Mouse (Mus musculus): Measurements from ENCODE around the gene Aak1. TPM values are rescaled to one million over a fixed set of nuclear protein-coding genes. Genes with fewer than 3 reads are reported as not detected.
"Not testable (repeated sequence)": the region's sequence is repeated elsewhere in the genome, so short reads cannot be mapped to it uniquely, and the experiment has no call there.

The Aak1 gene
- polyA plus RNA-seq, 1 experiment from 2014 or later: 13.7 TPM

- Histone ChIP-seq H3K9ac (ENCODE audit: low read length) (peak overlapping the region; percentile 85), H3K4me1 (ENCODE audit: control insufficient read depth, insufficient read depth, low read length) (peaks cover 14% of the 10 kb centered on the region), H3K9me3 (replicated peaks; ENCODE audit: control insufficient read depth, low read length) (peaks cover 3% of the 10 kb centered on the region; the same call in 1 of the 2 replicates), H3K27me3 (ENCODE audit: control insufficient read depth, insufficient read depth, low read length) (no peaks in the 10 kb centered on the region), H3K36me3 (ENCODE audit: control insufficient read depth, insufficient read depth, low read length) (no peaks in the 10 kb centered on the region), H3K4me2 (ENCODE audit: low read depth, low read length) (peak overlapping the region; percentile 80), H3K27ac (ENCODE audit: low read length) (peak overlapping the region; percentile 99), H3K4me3 (replicated peaks; ENCODE audit: low read length) (peak overlapping the region; percentile 99)
- no peak for ATAC-seq (ENCODE audit: insufficient read depth, low FRiP score)
- WGBS: under 1% methylated on average over 11 of the region's 11 CpGs
Observed at GRCm38 (mm10) chr6:87042004-87042336, 192.7 kb downstream of the Aak1 start.

- H3K36me3 ChIP-seq (ENCODE audit: control insufficient read depth, insufficient read depth, low read length): no peaks in the 10 kb centered on the region
- H3K4me1 ChIP-seq (ENCODE audit: control insufficient read depth, insufficient read depth, low read length): peaks cover 14% of the 10 kb centered on the region
- no peaks in the 10 kb centered on the region for H3K27me3 ChIP-seq (ENCODE audit: control insufficient read depth, insufficient read depth, low read length)
- peak within 1 kb of the TSS; percentile 80 for H3K4me2 ChIP-seq (ENCODE audit: low read depth, low read length)
- peak within 1 kb of the TSS; percentile 99 for H3K4me3 ChIP-seq (replicated peaks; ENCODE audit: low read length)
- under 1% methylated on average over 66 of the region's 68 CpGs for WGBS
- ATAC-seq (ENCODE audit: insufficient read depth, low FRiP score): peak; percentile 97
- H3K9me3 ChIP-seq (replicated peaks; ENCODE audit: control insufficient read depth, low read length): no peaks in the 10 kb centered on the region
- H3K9ac ChIP-seq (ENCODE audit: low read length): peak within 1 kb of the TSS; percentile 97
- peak within 1 kb of the TSS; percentile 99 for H3K27ac ChIP-seq (ENCODE audit: low read length)
Observed at GRCm38 (mm10) chr6:87042337-87043130, 193.2 kb downstream of the Aak1 start, which contains the start of gene Gfpt1. Gene Gfpt1 (plus strand): TSS chr6:87042846.

- peak; percentile 11; the same call in 1 of the 2 replicates for ATAC-seq (ENCODE audit: insufficient read depth, low FRiP score)
- Histone ChIP-seq H3K27me3 (ENCODE audit: control insufficient read depth, insufficient read depth, low read length) (no peaks in the 10 kb centered on the region), H3K4me1 (ENCODE audit: control insufficient read depth, insufficient read depth, low read length) (peaks cover 14% of the 10 kb centered on the region), H3K9me3 (replicated peaks; ENCODE audit: control insufficient read depth, low read length) (no peaks in the 10 kb centered on the region), H3K9ac (ENCODE audit: low read length) (peak overlapping the region; percentile 97), H3K4me2 (ENCODE audit: low read depth, low read length) (peak overlapping the region; percentile 80), H3K27ac (ENCODE audit: low read length) (peak overlapping the region; percentile 89), H3K4me3 (replicated peaks; ENCODE audit: low read length) (peak overlapping the region; percentile 99), H3K36me3 (ENCODE audit: control insufficient read depth, insufficient read depth, low read length) (no peaks in the 10 kb centered on the region)
- WGBS: 0% methylated on average over 9 of the region's 9 CpGs
Observed at GRCm38 (mm10) chr6:87043131-87043516, 193.8 kb downstream of the Aak1 start.

GRCm38 (mm10) chr6:87044895-87045294, 195.6 kb downstream of the Aak1 start:
- H3K9me3 ChIP-seq (replicated peaks; ENCODE audit: control insufficient read depth, low read length): no peaks in the 10 kb centered on the region
- no peaks in the 10 kb centered on the region for H3K36me3 ChIP-seq (ENCODE audit: control insufficient read depth, insufficient read depth, low read length)
- H3K27me3 ChIP-seq (ENCODE audit: control insufficient read depth, insufficient read depth, low read length): no peaks in the 10 kb centered on the region
- no peak overlapping the region for H3K9ac ChIP-seq (ENCODE audit: low read length)
- ATAC-seq (ENCODE audit: insufficient read depth, low FRiP score): no peak
- H3K4me3 ChIP-seq (replicated peaks; ENCODE audit: low read length): 0 out of 2 replicates have a peak overlapping the region, but pooled peaks have one; percentile 5
- H3K4me2 ChIP-seq (ENCODE audit: low read depth, low read length): peak overlapping the region; percentile 30
- no peak overlapping the region for H3K27ac ChIP-seq (ENCODE audit: low read length)
- peaks cover 14% of the 10 kb centered on the region for H3K4me1 ChIP-seq (ENCODE audit: control insufficient read depth, insufficient read depth, low read length)
- 56% methylated on average over 2 of the region's 2 CpGs for WGBS

GRCm38 (mm10) chr6:87045507-87045906, 196.2 kb downstream of the Aak1 start:
- H3K27me3 ChIP-seq (ENCODE audit: control insufficient read depth, insufficient read depth, low read length): no peaks in the 10 kb centered on the region
- no peak overlapping the region for H3K4me3 ChIP-seq (replicated peaks; ENCODE audit: low read length)
- H3K9me3 ChIP-seq (replicated peaks; ENCODE audit: control insufficient read depth, low read length): no peaks in the 10 kb centered on the region
- no peak overlapping the region for H3K4me2 ChIP-seq (ENCODE audit: low read depth, low read length)
- H3K27ac ChIP-seq (ENCODE audit: low read length): no peak overlapping the region
- no peaks in the 10 kb centered on the region for H3K36me3 ChIP-seq (ENCODE audit: control insufficient read depth, insufficient read depth, low read length)
- no peak overlapping the region for H3K9ac ChIP-seq (ENCODE audit: low read length)
- H3K4me1 ChIP-seq (ENCODE audit: control insufficient read depth, insufficient read depth, low read length): peaks cover 14% of the 10 kb centered on the region
- no peak for ATAC-seq (ENCODE audit: insufficient read depth, low FRiP score)
- 75% methylated on average over 3 of the region's 3 CpGs for WGBS

GRCm38 (mm10) chr6:87048712-87049111, 199.4 kb downstream of the Aak1 start:
- H3K4me2 ChIP-seq (ENCODE audit: low read depth, low read length); H3K27me3 ChIP-seq (ENCODE audit: control insufficient read depth, insufficient read depth, low read length); H3K27ac ChIP-seq (ENCODE audit: low read length); H3K36me3 ChIP-seq (ENCODE audit: control insufficient read depth, insufficient read depth, low read length); H3K9me3 ChIP-seq (replicated peaks; ENCODE audit: control insufficient read depth, low read length); H3K4me1 ChIP-seq (ENCODE audit: control insufficient read depth, insufficient read depth, low read length); H3K4me3 ChIP-seq (replicated peaks; ENCODE audit: low read length); H3K9ac ChIP-seq (ENCODE audit: low read length); ATAC-seq (ENCODE audit: insufficient read depth, low FRiP score): not testable (repeated sequence)
- WGBS: 96% methylated on average over 7 of the region's 7 CpGs

GRCm38 (mm10) chr6:87051886-87052425, 202.6 kb downstream of the Aak1 start:
- Histone ChIP-seq H3K4me3 (replicated peaks; ENCODE audit: low read length) (no peak overlapping the region), H3K9me3 (replicated peaks; ENCODE audit: control insufficient read depth, low read length) (no peaks in the 10 kb centered on the region), H3K9ac (ENCODE audit: low read length) (no peak overlapping the region), H3K27ac (ENCODE audit: low read length) (no peak overlapping the region), H3K36me3 (ENCODE audit: control insufficient read depth, insufficient read depth, low read length) (peaks cover 23% of the 10 kb centered on the region; the same call in 1 of the 2 replicates), H3K4me1 (ENCODE audit: control insufficient read depth, insufficient read depth, low read length) (no peaks in the 10 kb centered on the region), H3K27me3 (ENCODE audit: control insufficient read depth, insufficient read depth, low read length) (no peaks in the 10 kb centered on the region), H3K4me2 (ENCODE audit: low read depth, low read length) (no peak overlapping the region)
- no peak for ATAC-seq (ENCODE audit: insufficient read depth, low FRiP score)
- WGBS: 88% methylated on average over 10 of the region's 10 CpGs

Other genes with a start within 250 kb of the Aak1 start
- 360 and 682 TPM in 2 replicates for gene Asprv1, start 221.4 kb upstream of the Aak1 start, polyA plus RNA-seq (2015; fragmentation: Nextera tagmentation; extraction: Ambion mirVana)
- gene Mxd1, start 180.4 kb upstream of the Aak1 start, polyA plus RNA-seq (2015; fragmentation: Nextera tagmentation; extraction: Ambion mirVana): 21.5 and 30.5 TPM in 2 replicates
- 87.3 and 107 TPM in 2 replicates for gene Snrnp27, start 165.0 kb upstream of the Aak1 start, polyA plus RNA-seq (2015; fragmentation: Nextera tagmentation; extraction: Ambion mirVana)
- 20.0 and 20.4 TPM in 2 replicates for gene Gmcl1, start 116.1 kb upstream of the Aak1 start, polyA plus RNA-seq (2015; fragmentation: Nextera tagmentation; extraction: Ambion mirVana)
- gene Anxa4, start 55.9 kb upstream of the Aak1 start, polyA plus RNA-seq (2015; fragmentation: Nextera tagmentation; extraction: Ambion mirVana): 146 and 153 TPM in 2 replicates
- 94.6 and 96.8 TPM in 2 replicates for gene Nfu1, start 159.7 kb downstream of the Aak1 start, polyA plus RNA-seq (2015; fragmentation: Nextera tagmentation; extraction: Ambion mirVana)
- gene Gfpt1, start 193.3 kb downstream of the Aak1 start, polyA plus RNA-seq (2015; fragmentation: Nextera tagmentation; extraction: Ambion mirVana): 31.0 and 35.8 TPM in 2 replicates

All from stomach, embryonic 16.5 days (tissue).